Mouse (Mus musculus) MEL (cell line): ENCODE results near the gene Rgs6. TPM values are rescaled to one million over a fixed set of nuclear protein-coding genes. Genes with fewer than 3 reads are reported as not detected.

ENCODE experiments used
- DNase-seq: peaks from one replicate; pipeline ENCODE4 v3.0.0; 2011; ENCODE audit warnings: low read depth, low spot score
- H3K27ac ChIP-seq: 2 replicates; pipeline ENCODE4 v1.5.1; 2012; ENCODE audit warnings: low read depth, mild to moderate bottlenecking, control low read depth, low read length, moderate library complexity; ENCODE audit not compliant: control insufficient read depth
- H3K27me3 ChIP-seq, 2 experiments: fragments of 150-350 bp in 1 of 2; sonication (generic) in 1 of 2; 2 replicates each; pipeline ENCODE4 v1.6.1; 2012; ENCODE audit warnings: low read length in 2 of 2, mild to moderate bottlenecking in 2 of 2, improper control_type of control experiment in 1 of 2, moderate library complexity in 1 of 2; ENCODE audit not compliant: insufficient read depth in 2 of 2, control insufficient read depth in 1 of 2
- H3K36me3 ChIP-seq, 2 experiments: 2 replicates each; pipeline ENCODE4 v1.6.1; 2012 to 2014; ENCODE audit warnings: low read length in 2 of 2, improper control_type of control experiment in 1 of 2, inconsistent platforms in 1 of 2, mild to moderate bottlenecking in 1 of 2; ENCODE audit not compliant: insufficient read depth in 2 of 2, control insufficient read depth in 1 of 2
- H3K4me1 ChIP-seq, 2 experiments: fragments of 150-350 bp in 1 of 2; sonication (generic) in 1 of 2; 2 replicates each; pipeline ENCODE4 v1.6.1; 2012; ENCODE audit warnings: low read length in 2 of 2, improper control_type of control experiment in 1 of 2, mild to moderate bottlenecking in 1 of 2; ENCODE audit not compliant: insufficient read depth in 2 of 2, control insufficient read depth in 1 of 2
- H3K4me3 ChIP-seq, 2 experiments: fragments of 150-350 bp in 1 of 2; sonication (generic) in 1 of 2; 2 replicates each; pipeline ENCODE4 v1.5.1; 2012; ENCODE audit warnings: low read depth in 2 of 2, low read length in 2 of 2, mild to moderate bottlenecking in 2 of 2, moderate library complexity in 2 of 2, control low read depth in 1 of 2, improper control_type of control experiment in 1 of 2; ENCODE audit not compliant: control insufficient read depth in 1 of 2, insufficient read depth in 1 of 2
- H3K79me2 ChIP-seq: 2 replicates; pipeline ENCODE4 v1.6.1; 2012; ENCODE audit warnings: mild to moderate bottlenecking, low read length, moderate library complexity; ENCODE audit not compliant: control insufficient read depth, poor library complexity, insufficient read depth
- H3K9ac ChIP-seq: 2 replicates; pipeline ENCODE4 v1.6.1; 2012; ENCODE audit warnings: low read depth, mild to moderate bottlenecking, control low read depth, low read length, moderate library complexity; ENCODE audit not compliant: control insufficient read depth, poor library complexity, severe bottlenecking
- H3K9me3 ChIP-seq: fragments of 150-350 bp; sonication (generic); replicated peaks from 2 replicates; pipeline ENCODE4 v1.6.1; 2012; ENCODE audit warnings: mild to moderate bottlenecking, low read length, improper control_type of control experiment, moderate library complexity; ENCODE audit not compliant: insufficient read depth
- BHLHE40 ChIP-seq: IDR thresholded peaks from 2 replicates; pipeline ENCODE4 v1.6.1; 2012; ENCODE audit warnings: low read depth, mild to moderate bottlenecking, inconsistent platforms, low read length, improper control_type of control experiment, borderline replicate concordance
- CHD2 ChIP-seq: IDR thresholded peaks from 2 replicates; pipeline ENCODE4 v1.6.1; 2011; ENCODE audit warnings: low read length, improper control_type of control experiment
- CTCF ChIP-seq, 3 experiments: IDR thresholded peaks in 2 of 3; conservative IDR thresholded peaks in 1 of 3; 2 replicates each; pipeline ENCODE4 v1.5.1; 2011 to 2012; ENCODE audit warnings: low read length in 3 of 3, low read depth in 2 of 3, mild to moderate bottlenecking in 2 of 3, improper control_type of control experiment in 1 of 3, inconsistent platforms in 1 of 3, mixed read lengths in 1 of 3, moderate library complexity in 1 of 3; ENCODE audit not compliant: control insufficient read depth in 1 of 3, insufficient read depth in 1 of 3, poor library complexity in 1 of 3, severe bottlenecking in 1 of 3
- E2F4 ChIP-seq: IDR thresholded peaks from 2 replicates; pipeline ENCODE4 v1.6.1; 2011; ENCODE audit warnings: low read depth, low read length, improper control_type of control experiment, borderline replicate concordance
- GABPA ChIP-seq: IDR thresholded peaks from 2 replicates; pipeline ENCODE4 v1.6.1; 2012; ENCODE audit warnings: low read depth, mild to moderate bottlenecking, inconsistent platforms, low read length, improper control_type of control experiment, moderate library complexity
- GATA1 ChIP-seq: IDR thresholded peaks from 2 replicates; pipeline ENCODE4 v1.6.1; 2011; ENCODE audit warnings: low read depth, low read length, improper control_type of control experiment
- HCFC1 ChIP-seq: IDR thresholded peaks from 2 replicates; pipeline ENCODE4 v1.6.1; 2012; ENCODE audit warnings: low read depth, mild to moderate bottlenecking, inconsistent platforms, low read length, improper control_type of control experiment, moderate library complexity
- JUND ChIP-seq: IDR thresholded peaks from 2 replicates; pipeline ENCODE4 v1.6.1; 2011; ENCODE audit warnings: low read depth, mild to moderate bottlenecking, improper control_type of control experiment, low read length
- KAT2A ChIP-seq: conservative IDR thresholded peaks from 2 replicates; pipeline ENCODE4 v1.6.1; 2012; ENCODE audit warnings: low read depth, low read length, improper control_type of control experiment, inconsistent platforms
- MAFK ChIP-seq: IDR thresholded peaks from 2 replicates; pipeline ENCODE4 v1.6.1; 2011; ENCODE audit warnings: low read depth, mild to moderate bottlenecking, low read length, improper control_type of control experiment, borderline replicate concordance
- MAX ChIP-seq: IDR thresholded peaks from 2 replicates; pipeline ENCODE4 v1.6.1; 2011; ENCODE audit warnings: low read length, improper control_type of control experiment
- MAZ ChIP-seq: IDR thresholded peaks from 2 replicates; pipeline ENCODE4 v1.6.1; 2012; ENCODE audit warnings: low read depth, mild to moderate bottlenecking, inconsistent platforms, low read length, improper control_type of control experiment
- MEF2A ChIP-seq: IDR thresholded peaks from 2 replicates; pipeline ENCODE4 v1.6.1; 2014; ENCODE audit warnings: low read depth, mild to moderate bottlenecking, inconsistent platforms, low read length, improper control_type of control experiment; ENCODE audit not compliant: poor library complexity, insufficient replicate concordance, severe bottlenecking; ENCODE audit errors: extremely low read depth
- MYB ChIP-seq: IDR thresholded peaks from 2 replicates; pipeline ENCODE4 v1.6.1; 2011; ENCODE audit warnings: mild to moderate bottlenecking, low read depth, low read length, improper control_type of control experiment
- MYC ChIP-seq: IDR thresholded peaks from 2 replicates; pipeline ENCODE4 v1.6.1; 2011; ENCODE audit warnings: low read depth, mild to moderate bottlenecking, low read length, improper control_type of control experiment, moderate library complexity
- NELFE ChIP-seq: IDR thresholded peaks from 2 replicates; pipeline ENCODE4 v1.6.1; 2011; ENCODE audit warnings: low read depth, low read length, improper control_type of control experiment
- POLR2A ChIP-seq, 2 experiments: IDR thresholded peaks; 2 replicates each; pipeline ENCODE4 v1.6.1; 2011 to 2012; ENCODE audit warnings: low read length in 2 of 2, mild to moderate bottlenecking in 2 of 2, control low read depth in 1 of 2, improper control_type of control experiment in 1 of 2, low read depth in 1 of 2, moderate library complexity in 1 of 2; ENCODE audit not compliant: control insufficient read depth in 1 of 2, insufficient read depth in 1 of 2, poor library complexity in 1 of 2
- POLR2AphosphoS2 ChIP-seq: IDR thresholded peaks from 2 replicates; pipeline ENCODE4 v1.6.1; 2011; ENCODE audit warnings: low read length, improper control_type of control experiment
- POLR2AphosphoS5 ChIP-seq: IDR thresholded peaks from 2 replicates; pipeline ENCODE4 v1.6.1; 2012; ENCODE audit warnings: low read depth, borderline replicate concordance, mild to moderate bottlenecking, inconsistent platforms, low read length, moderate library complexity, mixed read lengths
- RAD21 ChIP-seq: IDR thresholded peaks from 2 replicates; pipeline ENCODE4 v1.6.1; 2011; ENCODE audit warnings: mild to moderate bottlenecking, low read depth, low read length, improper control_type of control experiment
- RCOR1 ChIP-seq: IDR thresholded peaks from 2 replicates; pipeline ENCODE4 v1.6.1; 2012; ENCODE audit warnings: low read depth, mild to moderate bottlenecking, inconsistent platforms, low read length, improper control_type of control experiment
- SIN3A ChIP-seq: IDR thresholded peaks from 2 replicates; pipeline ENCODE4 v1.6.1; 2012; ENCODE audit warnings: low read length, improper control_type of control experiment, inconsistent platforms
- SMC3 ChIP-seq: IDR thresholded peaks from 2 replicates; pipeline ENCODE4 v1.6.1; 2011; ENCODE audit warnings: low read depth, low read length, improper control_type of control experiment
- TBP ChIP-seq: IDR thresholded peaks from 2 replicates; pipeline ENCODE4 v1.8.0; 2011; ENCODE audit warnings: low read depth, low read length, improper control_type of control experiment
- TCF12 ChIP-seq: IDR thresholded peaks from 2 replicates; pipeline ENCODE4 v1.6.1; 2014; ENCODE audit warnings: low read depth, mild to moderate bottlenecking, inconsistent platforms, low read length, improper control_type of control experiment, moderate library complexity
- USF2 ChIP-seq, 2 experiments: IDR thresholded peaks; 2 replicates each; pipeline ENCODE4 v1.6.1; 2011 to 2012; ENCODE audit warnings: improper control_type of control experiment in 2 of 2, low read length in 2 of 2, borderline replicate concordance in 1 of 2, inconsistent platforms in 1 of 2, low read depth in 1 of 2, mild to moderate bottlenecking in 1 of 2; ENCODE audit not compliant: insufficient read depth in 1 of 2
- ZC3H11A ChIP-seq: IDR thresholded peaks from 2 replicates; pipeline ENCODE4 v1.6.1; 2012; ENCODE audit warnings: low read depth, mild to moderate bottlenecking, inconsistent platforms, low read length, improper control_type of control experiment
- ZMIZ1 ChIP-seq: IDR thresholded peaks from 2 replicates; pipeline ENCODE4 v1.6.1; 2012; ENCODE audit warnings: low read depth, mild to moderate bottlenecking, inconsistent platforms, low read length, improper control_type of control experiment, moderate library complexity
- polyA plus RNA-seq, 2 experiments: library from polyadenylated mRNA; stranded (reverse) in 1 of 2; unstranded in 1 of 2; fragments of >175 nt in 1 of 2; fragments of >200 nt in 1 of 2; gene quantifications; 2 replicates each; pipeline versions ENCODE4 v1.2.1 to v1.2.4; 2012; ENCODE audit warnings: low replicate concordance in 2 of 2, low read depth in 1 of 2; ENCODE audit not compliant: insufficient read length in 2 of 2, insufficient read depth in 1 of 2, missing spikeins in 1 of 2
- total RNA-seq: library from RNA; depleted of rRNA; stranded (reverse); fragments of 300-350 nt; gene quantifications from 2 replicates; pipeline ENCODE4 v1.2.3, GENCODE M21; 2012

Rgs6 gene
- total and polyA plus RNA-seq, 3 experiments: not detected

DNA sequence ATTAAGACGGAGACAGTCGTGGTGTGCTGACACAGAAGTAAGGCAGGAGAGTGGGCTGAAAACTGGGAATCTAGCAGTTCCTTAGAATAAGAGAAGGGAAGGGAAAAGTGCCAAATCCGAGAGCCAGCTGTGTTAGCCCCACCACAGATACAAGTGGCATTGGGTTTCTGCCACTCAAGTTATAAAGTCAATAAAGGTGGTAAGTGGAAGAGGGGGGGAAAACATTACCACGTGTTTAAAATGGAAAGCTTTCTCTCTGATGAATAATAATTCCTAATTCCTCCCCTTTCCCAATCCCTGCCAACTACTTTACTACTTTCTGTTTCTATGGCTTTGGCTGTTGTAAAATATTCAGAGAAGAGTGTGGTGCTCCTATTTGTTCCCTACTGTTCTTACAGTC lies 352.4 kb downstream of the Rgs6 start:
- Histone ChIP-seq H3K4me3 (no peak overlapping the region), H3K9me3 (no peaks in the 10 kb centered on the region), H3K27ac (no peak overlapping the region), H3K9ac (no peak overlapping the region), H3K36me3 (no peaks in the 10 kb centered on the region), H3K4me1 (no peaks in the 10 kb centered on the region), H3K79me2 (no peaks in the 10 kb centered on the region), H3K27me3 (peaks cover 13 to 14% of the 10 kb centered on the region in 2 experiments)
- DNase-seq: no peak
- TF ChIP-seq HCFC1 (no peak), TCF12 (no peak), MYB (no peak), USF2 (IDR thresholded peaks at IDR 0.05; ENCODE audit: borderline replicate concordance in 1 of 2, insufficient read depth in 1 of 2, low read depth in 1 of 2, low read length in 2 of 2) (no peak), SIN3A (no peak), TBP (no peak), GABPA (no peak), MAZ (no peak), ZMIZ1 (no peak), CHD2 (no peak), JUND (no peak), KAT2A (no peak), E2F4 (no peak), RCOR1 (no peak), MEF2A (no peak), RAD21 (no peak)
- TF ChIP-seq, all 39 proteins: peak for 0

DNA sequence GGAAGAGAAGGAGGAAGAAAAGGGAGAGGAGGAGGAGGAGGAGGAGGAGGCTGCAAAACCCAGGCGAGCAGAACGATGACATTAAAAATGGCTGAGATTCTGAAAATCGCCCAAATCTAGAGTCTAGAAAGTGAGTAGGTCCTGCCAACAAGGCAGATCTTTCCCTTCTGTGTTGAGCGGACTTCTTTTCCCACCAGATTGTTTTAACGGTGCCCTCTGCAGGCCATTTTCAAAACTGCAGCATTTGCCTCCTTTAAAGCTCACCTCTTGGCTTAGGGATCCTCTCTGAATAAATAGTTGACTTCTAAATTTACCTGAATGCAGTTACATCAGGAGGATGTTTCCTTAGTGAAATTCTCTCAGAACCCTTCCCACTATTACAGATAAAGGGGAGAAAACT lies 358.4 kb downstream of the Rgs6 start:
- no peak overlapping the region for H3K4me3 ChIP-seq
- peaks cover 4 to 7% of the 10 kb centered on the region in 2 experiments for H3K27me3 ChIP-seq
- no peaks in the 10 kb centered on the region for H3K36me3 ChIP-seq
- no peaks in the 10 kb centered on the region for H3K4me1 ChIP-seq
- no peak overlapping the region for H3K27ac ChIP-seq
- no peaks in the 10 kb centered on the region for H3K79me2 ChIP-seq
- peak; percentile 68 for DNase-seq
- TF ChIP-seq GATA1: no peak
- TF ChIP-seq RCOR1: no peak
- TF ChIP-seq POLR2AphosphoS2: no peak
- TF ChIP-seq ZMIZ1: no peak
- TF ChIP-seq MYC: no peak
- TF ChIP-seq POLR2AphosphoS5: no peak
- TF ChIP-seq ZC3H11A: peak; percentile 70
- TF ChIP-seq HCFC1: no peak
- no peak for TF ChIP-seq MAX
- peak; percentile 64 to 82 (median 72) for TF ChIP-seq CTCF (IDR thresholded peaks at IDR 0.05 in 2 of 3, conservative IDR thresholded peaks at IDR 0.05 in 1 of 3; ENCODE audit: control insufficient read depth in 1 of 3, insufficient read depth in 1 of 3, low read depth in 2 of 3, low read length in 3 of 3, poor library complexity in 1 of 3, severe bottlenecking in 1 of 3)
- TF ChIP-seq RAD21: peak; percentile 82
- no peak for TF ChIP-seq KAT2A
- no peak for TF ChIP-seq BHLHE40
- TF ChIP-seq POLR2A (IDR thresholded peaks at IDR 0.05; ENCODE audit: control insufficient read depth in 1 of 2, insufficient read depth in 1 of 2, low read depth in 1 of 2, low read length in 2 of 2, poor library complexity in 1 of 2): no peak
- peak; percentile 91 for TF ChIP-seq SMC3
- TF ChIP-seq GABPA: no peak
- TF ChIP-seq NELFE: no peak
- TF ChIP-seq E2F4: no peak
- TF ChIP-seq TBP: peak; percentile 95
- TF ChIP-seq MEF2A: no peak
- no peak for TF ChIP-seq CHD2
- no peak for TF ChIP-seq MAFK
- TF ChIP-seq TCF12: no peak
- no peak overlapping the region for H3K9ac ChIP-seq
- H3K9me3 ChIP-seq: no peaks in the 10 kb centered on the region
